Mouse (Mus musculus): ENCODE measurements around the gene Gm45713.
"Not testable (repeated sequence)": the region's sequence is repeated elsewhere in the genome, so short reads cannot be mapped to it uniquely, and the experiment has no call there.

Gm45713 gene

GRCm38 (mm10) chr7:45144368-45145174, 8.5 kb upstream of the Gm45713 start:
- no peak for DNase-seq (ENCODE audit: low read depth, low spot score)

DNA sequence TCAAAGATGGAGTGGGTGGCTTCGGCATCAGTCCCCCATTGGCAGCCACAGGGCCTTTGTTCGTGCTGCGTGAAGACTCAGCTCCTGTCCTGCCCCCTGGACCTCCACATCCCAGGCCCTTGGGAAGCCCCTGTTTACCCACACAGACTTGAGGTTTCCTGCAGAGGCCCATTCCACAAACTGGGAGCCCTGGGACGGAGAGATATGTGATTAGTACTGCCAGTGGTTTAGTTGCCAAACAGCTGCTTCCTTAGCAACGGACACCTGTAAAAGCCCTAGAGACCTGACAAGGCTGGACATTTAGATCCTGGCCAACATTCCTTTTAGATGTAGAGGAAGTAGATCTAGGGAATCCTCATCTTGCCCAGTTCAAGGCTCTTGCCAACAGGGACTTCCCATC, 5.9 kb upstream of the Gm45713 start:
- no peak for DNase-seq (ENCODE audit: low read depth, low spot score)

DNA sequence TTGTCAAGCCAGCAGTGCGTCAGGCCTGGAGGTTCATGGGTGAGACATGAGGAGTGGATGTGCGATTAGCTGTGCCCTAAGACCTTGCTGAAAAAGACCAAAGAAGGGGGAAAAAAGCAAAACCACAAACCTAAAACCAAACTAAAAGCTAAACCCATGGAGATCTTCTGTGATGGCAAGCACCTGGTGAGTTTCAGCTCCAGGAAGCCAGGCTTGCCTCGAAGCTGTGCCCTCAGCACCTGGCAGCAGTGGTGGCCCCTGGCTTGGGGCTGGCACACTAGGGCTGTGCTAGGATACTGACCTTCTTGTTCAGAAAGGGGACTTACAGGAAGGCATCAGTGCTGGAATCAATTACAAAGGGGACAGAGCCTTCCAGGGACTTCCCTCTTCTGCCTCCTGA, 5.3 kb upstream of the Gm45713 start:
- no peak for DNase-seq (ENCODE audit: low read depth, low spot score)

DNA sequence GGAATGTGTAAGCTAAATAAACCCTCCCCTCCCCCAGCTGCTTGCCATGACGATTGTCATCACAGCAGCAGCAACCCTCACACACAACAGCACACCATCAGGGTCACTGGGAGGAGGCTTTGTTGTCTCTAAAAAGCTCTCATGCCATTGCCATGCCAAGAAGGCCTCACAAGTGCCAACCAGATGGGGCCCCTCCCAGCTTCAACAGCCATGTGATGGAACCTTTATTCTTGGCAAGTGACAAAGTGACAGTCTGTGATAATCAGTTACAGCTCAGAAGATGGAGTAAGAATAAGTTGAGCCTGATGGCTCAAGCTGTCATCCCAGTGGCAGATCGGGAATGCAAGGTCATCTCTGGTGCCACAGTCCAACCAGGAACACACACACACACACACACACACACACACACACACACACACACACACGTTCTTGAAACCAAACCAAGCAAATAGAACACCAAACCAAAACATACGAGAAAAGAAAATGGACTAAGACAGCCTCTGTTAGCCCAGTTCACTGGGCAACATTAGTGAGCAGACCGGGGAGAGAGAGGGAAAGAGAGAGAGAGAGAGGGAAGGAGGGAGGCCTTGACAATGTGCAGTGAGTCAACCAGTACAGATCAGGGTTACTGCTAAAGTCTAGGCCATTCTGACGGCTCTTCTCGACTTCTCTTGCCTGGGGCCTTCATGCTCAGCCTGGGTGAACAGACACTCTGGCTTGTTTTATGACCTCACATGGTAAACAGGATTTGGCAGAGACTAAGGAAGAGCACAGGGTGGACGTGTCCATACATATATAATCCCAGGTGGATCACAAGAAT, 4.1 kb upstream of the Gm45713 start:
- no peak for DNase-seq (ENCODE audit: low read depth, low spot score)

GRCm38 (mm10) chr7:45138403-45138802, 2.4 kb upstream of the Gm45713 start:
- DNase-seq (ENCODE audit: low read depth, low spot score) = no peak

- DNase-seq (ENCODE audit: low read depth, low spot score) = no peak
Measured at GRCm38 (mm10) chr7:45137171-45138006, 1.4 kb upstream of the Gm45713 start.

- DNase-seq (ENCODE audit: low read depth, low spot score) = no peak
Measured at GRCm38 (mm10) chr7:45135370-45135769, 661 bp downstream of the Gm45713 start.

DNA sequence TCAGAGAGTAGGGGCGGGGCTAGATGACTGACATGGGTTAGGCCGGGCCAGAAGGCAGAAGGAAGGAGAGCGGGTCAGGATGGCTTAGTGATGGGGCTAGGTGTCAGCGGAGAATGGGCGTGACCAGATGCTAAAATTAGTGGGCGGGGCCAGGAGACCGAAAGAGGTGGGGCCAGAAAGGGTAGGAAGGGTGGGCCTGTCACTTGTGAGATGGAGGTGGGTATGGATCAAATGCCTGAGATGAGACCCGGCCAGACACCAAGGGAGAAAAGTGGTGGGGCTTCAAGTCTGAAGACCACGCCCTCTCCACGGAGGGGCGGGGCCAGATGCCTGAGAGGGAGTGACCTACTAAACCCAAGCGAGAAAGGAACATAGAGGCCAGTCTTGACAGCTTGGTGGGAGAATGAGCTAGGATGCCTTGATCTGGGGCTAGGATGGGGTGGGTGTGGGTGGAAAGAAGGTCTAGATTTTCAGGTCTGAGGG, 1.4 kb downstream of the Gm45713 start:
- DNase-seq (ENCODE audit: low read depth, low spot score) = no peak

DNA sequence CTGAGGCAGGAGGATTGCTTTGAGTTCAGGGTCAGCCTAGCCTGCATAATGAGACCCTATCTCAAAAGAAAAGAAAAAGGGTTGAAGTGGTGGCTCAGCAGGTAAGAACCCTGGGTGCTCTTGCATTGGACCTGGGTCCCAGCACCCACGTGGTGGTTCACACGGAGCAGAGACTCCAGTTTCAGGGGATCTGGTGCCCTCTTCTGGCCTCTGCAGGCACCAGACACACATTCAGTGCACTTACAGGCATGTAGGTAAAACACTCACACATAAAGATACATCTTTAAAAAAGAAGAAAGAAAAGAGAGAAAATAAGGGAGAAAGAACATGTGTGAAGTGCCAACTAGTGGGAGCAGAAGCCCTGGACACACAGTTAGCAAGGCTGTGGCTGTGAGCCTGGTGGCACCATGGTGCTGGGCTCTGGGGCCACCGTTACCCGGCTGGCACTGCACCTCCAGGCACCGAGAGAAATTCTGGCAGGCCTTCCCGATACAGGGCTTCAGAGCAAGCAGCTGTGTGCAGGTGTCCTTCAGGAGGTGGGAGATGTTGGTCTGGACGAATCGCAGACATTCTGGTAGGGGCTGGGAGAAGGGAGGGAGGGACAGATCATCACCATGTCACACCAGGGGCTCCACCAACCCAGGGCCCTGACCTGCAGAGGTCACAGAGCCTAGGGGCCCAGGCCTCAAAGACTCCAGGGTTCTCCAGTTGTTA, 2.4 kb downstream of the Gm45713 start:
- DNase-seq (ENCODE audit: low read depth, low spot score) = no peak

- no peak for DNase-seq (ENCODE audit: low read depth, low spot score)
Measured at GRCm38 (mm10) chr7:45131850-45132249, 4.2 kb downstream of the Gm45713 start.

- DNase-seq (ENCODE audit: low read depth, low spot score) = no peak
Measured at GRCm38 (mm10) chr7:45129776-45130512, 6.1 kb downstream of the Gm45713 start.

- no peak for DNase-seq (ENCODE audit: low read depth, low spot score)
Measured at GRCm38 (mm10) chr7:45129318-45129717, 6.7 kb downstream of the Gm45713 start.

DNA sequence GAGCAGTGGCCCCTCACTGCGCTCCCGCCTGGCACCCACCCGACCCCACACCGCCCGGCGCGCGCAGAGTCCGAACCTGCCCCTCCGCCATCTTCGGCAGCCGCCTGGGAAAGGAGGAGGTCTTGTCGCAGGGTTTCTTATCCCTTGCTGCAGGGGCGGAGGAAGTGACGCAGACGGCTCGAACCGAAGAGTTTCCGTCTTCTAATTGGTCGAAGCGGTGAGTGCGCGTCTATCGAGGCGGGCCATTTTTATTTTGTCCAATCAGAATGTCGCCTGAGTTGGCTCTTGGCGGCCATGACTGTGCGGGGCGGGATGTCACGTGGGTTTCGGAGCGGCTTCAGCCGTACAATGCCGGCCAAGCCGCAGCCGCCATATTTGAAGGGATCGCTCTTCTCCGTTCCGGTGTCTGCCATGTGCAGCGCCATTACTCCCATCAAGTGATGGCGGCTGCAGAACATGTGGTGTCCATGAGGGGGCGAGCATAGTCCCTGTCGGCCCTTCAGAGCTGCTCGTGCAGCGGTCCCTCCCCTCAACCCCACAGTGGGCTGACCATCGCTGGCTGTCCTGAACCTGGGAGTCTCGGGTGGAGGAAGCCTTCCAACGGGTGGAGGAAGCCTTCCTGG, 7.3 kb downstream of the Gm45713 start, which contains the start of gene Rpl13a:
TSS of gene Rpl13a (minus strand) at position 138 of the 623 bp plus-strand sequence.
- DNase-seq (ENCODE audit: low read depth, low spot score) = peak; percentile 99

DNA sequence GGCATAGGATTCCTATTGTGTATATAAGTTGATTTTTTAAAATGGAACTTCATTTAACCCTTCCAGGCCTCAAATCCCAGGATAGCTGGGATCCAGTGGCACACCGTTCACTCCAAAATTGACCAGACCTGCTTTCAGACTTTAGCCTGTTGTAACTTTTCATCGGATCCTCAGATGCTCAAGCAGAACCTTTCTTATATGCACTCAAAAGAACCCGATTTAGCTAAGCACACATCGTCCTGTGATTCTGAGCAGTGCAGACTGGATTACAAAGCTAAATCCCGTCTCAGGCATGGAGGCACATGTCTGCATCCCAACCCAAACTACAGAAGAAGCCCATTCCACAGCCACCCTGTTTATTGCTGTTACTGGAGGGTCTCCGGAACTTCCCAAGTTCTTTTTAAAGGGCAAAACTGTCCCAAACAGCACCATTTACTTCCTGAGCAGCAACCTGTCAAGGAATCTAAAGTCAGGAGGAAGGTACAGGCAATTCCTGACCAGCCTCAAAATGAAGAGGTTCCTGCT, 8.3 kb downstream of the Gm45713 start:
- DNase-seq (ENCODE audit: low read depth, low spot score) = no peak

- no peak for DNase-seq (ENCODE audit: low read depth, low spot score)
Measured at GRCm38 (mm10) chr7:45126844-45127699, 9.0 kb downstream of the Gm45713 start.

- DNase-seq (ENCODE audit: low read depth, low spot score) = no peak
Measured at GRCm38 (mm10) chr7:45126147-45126843, 9.7 kb downstream of the Gm45713 start.

- not testable (repeated sequence) for DNase-seq (ENCODE audit: low read depth, low spot score)
Measured at GRCm38 (mm10) chr7:45125649-45126048, 10.4 kb downstream of the Gm45713 start.

DNA sequence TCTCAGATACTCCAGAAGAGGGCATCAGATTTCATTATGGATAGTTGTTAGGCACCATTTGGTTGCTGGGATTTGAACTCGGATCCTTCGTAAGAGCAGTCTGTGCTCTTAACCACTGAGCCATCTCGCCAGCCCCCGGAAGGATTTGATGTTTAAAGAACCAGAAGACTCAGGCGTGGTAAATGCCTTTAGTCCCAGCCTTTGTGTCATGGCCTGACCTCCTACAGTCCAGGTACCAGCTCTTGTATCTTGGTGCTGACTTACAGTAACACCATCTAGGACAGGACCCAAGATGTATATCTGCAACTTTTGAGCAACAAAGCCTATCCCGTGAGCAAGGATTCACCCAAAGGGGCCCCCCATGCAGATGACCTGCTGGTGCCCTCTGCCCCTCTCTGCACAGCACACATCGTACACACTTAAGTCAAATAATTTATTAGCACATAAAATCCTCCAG, 10.9 kb downstream of the Gm45713 start:
- DNase-seq (ENCODE audit: low read depth, low spot score) = no peak
